Mouse (Mus musculus): ENCODE measurements around the gene Ddx39. TPM values are rescaled to one million over a fixed set of nuclear protein-coding genes. Genes with fewer than 3 reads are reported as not detected.

Ddx39 gene
- polyA plus RNA-seq (2017; shearing (Covaris generic)), result 223 TPM

GRCm38 (mm10) chr8:83715031-83715690 is at the start of gene Ddx39:
Gene Ddx39, plus strand, starts transcription at chr8:83715177.

GRCm38 (mm10) chr8:83665969-83666865 is 48.8 kb upstream of the Ddx39 start, which contains the start of gene Ptger1:
Gene Ptger1, plus strand, starts transcription at chr8:83666678.

GRCm38 (mm10) chr8:83698661-83699453 is 16.1 kb upstream of the Ddx39 start, which contains the start of gene Pkn1:
Gene Pkn1, minus strand, starts transcription at chr8:83699179.

GRCm38 (mm10) chr8:83740976-83741741 is 26.2 kb downstream of the Ddx39 start, which contains the start of gene Adgre5:
Gene Adgre5, minus strand, starts transcription at chr8:83741326.

Other genes with a start within 250 kb of the Ddx39 start
- gene Olfr370, start 179.4 kb upstream of the Ddx39 start, polyA plus RNA-seq (2017; shearing (Covaris generic)), result not detected
- gene Ndufb7, start 148.5 kb upstream of the Ddx39 start, polyA plus RNA-seq (2017; shearing (Covaris generic)), result 323 TPM
- 564 TPM for gene Tecr, start 107.2 kb upstream of the Ddx39 start, polyA plus RNA-seq (2017; shearing (Covaris generic))
- 90.1 TPM for gene Dnajb1, start 107.0 kb upstream of the Ddx39 start, polyA plus RNA-seq (2017; shearing (Covaris generic))
- gene Gipc1, start 62.5 kb upstream of the Ddx39 start, polyA plus RNA-seq (2017; shearing (Covaris generic)), result 72.7 TPM
- 0.73 TPM for gene Ptger1, start 48.5 kb upstream of the Ddx39 start, polyA plus RNA-seq (2017; shearing (Covaris generic))
- 15.5 TPM for gene Pkn1, start 16.0 kb upstream of the Ddx39 start, polyA plus RNA-seq (2017; shearing (Covaris generic))
- gene Adgre5, start 26.1 kb downstream of the Ddx39 start, polyA plus RNA-seq (2017; shearing (Covaris generic)), result 601 TPM
- 4.2 TPM for gene Adgrl1, start 184.9 kb downstream of the Ddx39 start, polyA plus RNA-seq (2017; shearing (Covaris generic))
- 0.37 TPM for gene Gm10644, start 240.0 kb downstream of the Ddx39 start, polyA plus RNA-seq (2017; shearing (Covaris generic))
- gene Asf1b, start 240.3 kb downstream of the Ddx39 start, polyA plus RNA-seq (2017; shearing (Covaris generic)), result 18.7 TPM